Mouse (Mus musculus): ENCODE data around the gene Mgl2. TPM values are rescaled to one million over a fixed set of nuclear protein-coding genes. Genes with fewer than 3 reads are reported as not detected.

Gene Mgl2
- 0.38 and 0.55 TPM in 2 replicates for polyA plus RNA-seq (2015; fragmentation: Nextera tagmentation; extraction: Ambion mirVana)

- Histone ChIP-seq H3K36me3 (no peaks in the 10 kb centered on the region), H3K27ac (replicated peaks) (no peak within 1 kb of the TSS), H3K4me3 (replicated peaks) (no peak within 1 kb of the TSS), H3K9ac (replicated peaks) (no peak within 1 kb of the TSS), H3K4me2 (no peak within 1 kb of the TSS), H3K9me3 (replicated peaks) (no peaks in the 10 kb centered on the region), H3K27me3 (replicated peaks) (no peaks in the 10 kb centered on the region), H3K4me1 (no peaks in the 10 kb centered on the region)
- ATAC-seq (ENCODE audit: low FRiP score): no peak
- WGBS: 81% methylated on average over 9 of the region's 9 CpGs
These were observed at the start of gene Mgl2 for GRCm38 (mm10) chr11:70129926-70130379. TSS of gene Mgl2 (plus strand) at chr11:70130329.

DNA sequence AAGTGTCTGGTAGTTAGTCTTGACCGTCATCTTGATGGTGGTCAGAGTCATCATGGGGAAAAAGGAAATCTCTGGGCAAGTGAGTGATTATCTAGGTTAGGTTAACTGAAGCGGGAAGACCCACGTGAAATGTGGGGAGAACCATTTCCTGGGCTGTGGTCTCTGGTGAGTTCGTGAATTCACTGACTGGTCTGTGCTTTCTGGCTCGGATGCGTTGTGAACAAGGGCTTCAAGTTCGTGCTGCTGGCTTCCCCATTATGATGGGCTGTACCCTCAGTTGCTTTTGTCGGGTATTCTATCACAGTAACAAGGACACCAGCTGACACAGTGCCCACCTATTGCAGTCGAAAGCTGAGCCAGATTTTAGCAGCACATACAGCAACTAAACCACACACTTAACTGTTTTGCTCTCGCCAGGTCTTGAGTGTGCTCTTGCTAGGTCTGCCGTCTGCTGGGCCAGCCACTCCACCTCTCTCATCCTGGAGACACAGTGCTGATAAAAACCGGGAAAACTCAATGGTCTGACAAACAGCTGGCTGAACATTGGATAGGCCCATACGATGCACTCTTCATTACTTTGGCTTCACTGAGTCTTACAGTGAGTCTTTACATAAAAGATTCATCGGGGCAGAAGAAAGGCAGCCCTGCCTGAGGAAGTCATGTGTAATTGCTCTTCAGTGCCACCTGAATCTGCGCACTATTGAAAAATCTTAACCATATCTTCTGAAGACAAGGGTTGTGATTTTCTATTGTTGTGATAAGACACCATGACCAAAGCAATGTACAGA lies 49.1 kb upstream of the Mgl2 start:
- no peak for ATAC-seq (ENCODE audit: low FRiP score)
- no peaks in the 10 kb centered on the region for H3K36me3 ChIP-seq
- no peaks in the 10 kb centered on the region for H3K9me3 ChIP-seq (replicated peaks)
- no peak overlapping the region for H3K27ac ChIP-seq (replicated peaks)
- H3K9ac ChIP-seq (replicated peaks): no peak overlapping the region
- no peaks in the 10 kb centered on the region for H3K4me1 ChIP-seq
- 79% methylated on average over 15 of the region's 15 CpGs for WGBS
- no peak overlapping the region for H3K4me2 ChIP-seq
- H3K4me3 ChIP-seq (replicated peaks): no peak overlapping the region
- H3K27me3 ChIP-seq (replicated peaks): no peaks in the 10 kb centered on the region

GRCm38 (mm10) chr11:70084563-70084962 lies 45.6 kb upstream of the Mgl2 start:
- no peak for ATAC-seq (ENCODE audit: low FRiP score)
- Histone ChIP-seq H3K4me2 (no peak overlapping the region), H3K4me3 (replicated peaks) (no peak overlapping the region), H3K9ac (replicated peaks) (no peak overlapping the region), H3K9me3 (replicated peaks) (no peaks in the 10 kb centered on the region), H3K36me3 (no peaks in the 10 kb centered on the region), H3K4me1 (no peaks in the 10 kb centered on the region), H3K27ac (replicated peaks) (no peak overlapping the region), H3K27me3 (replicated peaks) (no peaks in the 10 kb centered on the region)
- WGBS: 87% methylated on average over 8 of the region's 8 CpGs

DNA sequence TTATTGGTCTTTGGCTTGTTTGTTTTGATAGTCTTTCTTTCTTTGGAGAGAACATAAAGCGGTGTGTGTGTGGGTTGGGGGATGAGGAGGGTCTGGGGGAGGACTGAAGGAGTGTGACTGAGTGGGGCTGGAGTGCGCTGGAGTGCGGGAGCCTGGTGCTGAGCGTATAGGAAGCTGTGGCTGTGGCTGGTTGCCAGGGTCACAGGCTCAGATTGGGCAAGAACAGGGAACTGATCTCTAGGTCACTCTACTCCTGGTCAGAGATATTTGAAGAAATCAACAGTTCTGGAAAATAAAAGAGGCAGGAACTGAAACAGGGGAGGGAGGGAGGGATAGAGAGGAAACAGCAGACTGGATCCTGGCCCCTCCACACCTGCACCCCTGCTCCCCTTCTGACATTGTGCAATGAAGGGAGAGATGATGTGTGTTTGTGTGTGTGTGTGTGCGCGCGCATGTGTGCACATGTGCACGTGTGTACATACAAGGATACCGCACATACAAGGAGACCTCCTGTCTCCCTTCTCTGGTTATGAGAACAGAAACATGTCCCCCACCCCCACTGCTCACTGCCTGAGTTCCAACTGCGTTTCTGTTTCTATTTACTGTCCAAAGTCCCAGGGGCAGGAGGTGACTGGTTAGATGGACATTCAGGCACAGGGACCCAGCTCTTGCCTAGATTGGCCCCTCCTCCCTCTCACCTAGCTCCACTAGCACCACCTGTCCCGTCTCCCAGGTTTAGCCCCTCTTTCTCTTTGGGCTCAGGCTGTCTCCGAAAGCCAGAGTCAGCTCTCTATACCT lies 37.9 kb upstream of the Mgl2 start, which contains the start of gene Asgr2:
TSS of gene Asgr2 (plus strand) at position 659 of the 798 bp plus-strand sequence.
- Histone ChIP-seq H3K9ac (replicated peaks) (no peak within 1 kb of the TSS), H3K9me3 (replicated peaks) (no peaks in the 10 kb centered on the region), H3K27ac (replicated peaks) (no peak within 1 kb of the TSS), H3K4me2 (no peak within 1 kb of the TSS), H3K4me1 (no peaks in the 10 kb centered on the region), H3K4me3 (replicated peaks) (no peak within 1 kb of the TSS), H3K27me3 (replicated peaks) (no peaks in the 10 kb centered on the region), H3K36me3 (no peaks in the 10 kb centered on the region)
- 80% methylated on average over 12 of the region's 12 CpGs for WGBS
- ATAC-seq (ENCODE audit: low FRiP score): no peak

GRCm38 (mm10) chr11:70097396-70097795 lies 32.7 kb upstream of the Mgl2 start:
- Histone ChIP-seq H3K4me3 (replicated peaks) (no peak overlapping the region), H3K27ac (replicated peaks) (no peak overlapping the region), H3K9ac (replicated peaks) (no peak overlapping the region), H3K4me1 (no peaks in the 10 kb centered on the region), H3K9me3 (replicated peaks) (no peaks in the 10 kb centered on the region), H3K4me2 (no peak overlapping the region), H3K36me3 (no peaks in the 10 kb centered on the region), H3K27me3 (replicated peaks) (no peaks in the 10 kb centered on the region)
- ATAC-seq (ENCODE audit: low FRiP score): no peak
- 61% methylated on average over 11 of the region's 11 CpGs for WGBS

DNA sequence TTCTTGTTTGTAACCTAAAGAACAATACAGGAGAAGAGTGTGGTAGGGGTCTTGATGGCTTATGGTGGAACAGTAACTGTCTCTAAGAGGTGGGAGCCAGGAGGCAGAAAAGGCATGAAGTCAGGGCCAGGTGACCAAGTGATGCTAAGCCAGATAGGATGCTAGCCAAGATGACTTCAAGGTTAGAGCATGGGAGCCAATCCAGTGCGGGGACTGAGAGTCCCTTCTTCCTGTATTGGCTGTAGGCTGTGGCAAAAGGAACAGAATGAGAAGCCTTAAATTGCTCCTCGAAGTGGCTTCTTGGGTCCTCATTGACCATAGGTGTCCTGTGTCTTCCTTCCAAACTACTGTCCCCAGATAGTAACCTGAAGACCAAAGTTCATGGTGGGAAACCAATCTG lies 31.0 kb upstream of the Mgl2 start:
- H3K36me3 ChIP-seq: no peaks in the 10 kb centered on the region
- 82% methylated on average over 2 of the region's 2 CpGs for WGBS
- H3K4me2 ChIP-seq: no peak overlapping the region
- H3K4me1 ChIP-seq: no peaks in the 10 kb centered on the region
- H3K27ac ChIP-seq (replicated peaks): no peak overlapping the region
- H3K27me3 ChIP-seq (replicated peaks): no peaks in the 10 kb centered on the region
- no peaks in the 10 kb centered on the region for H3K9me3 ChIP-seq (replicated peaks)
- no peak for ATAC-seq (ENCODE audit: low FRiP score)
- no peak overlapping the region for H3K9ac ChIP-seq (replicated peaks)
- H3K4me3 ChIP-seq (replicated peaks): no peak overlapping the region

DNA sequence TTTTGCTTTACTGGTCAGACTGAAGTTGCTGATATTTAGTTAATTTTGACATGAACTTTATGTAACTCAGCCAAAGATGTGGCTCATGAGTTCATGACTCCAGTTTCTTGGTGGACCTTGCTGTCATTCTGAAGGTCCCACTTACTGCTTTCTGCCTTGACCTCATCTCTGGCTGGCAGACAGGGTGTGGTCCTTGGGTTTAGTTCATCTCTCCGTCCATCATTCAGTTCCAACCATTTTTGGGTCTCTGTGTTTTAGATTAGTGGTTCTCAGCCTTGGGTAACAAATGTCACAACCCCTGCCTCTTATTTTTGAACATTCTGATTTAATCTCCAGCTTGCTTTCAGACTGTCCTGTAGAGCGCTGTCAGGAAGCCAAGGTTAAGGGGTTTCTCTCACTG lies 30.3 kb upstream of the Mgl2 start:
- Histone ChIP-seq H3K9me3 (replicated peaks) (no peaks in the 10 kb centered on the region), H3K4me1 (no peaks in the 10 kb centered on the region), H3K36me3 (no peaks in the 10 kb centered on the region), H3K27ac (replicated peaks) (no peak overlapping the region), H3K4me3 (replicated peaks) (no peak overlapping the region), H3K27me3 (replicated peaks) (no peaks in the 10 kb centered on the region), H3K4me2 (no peak overlapping the region), H3K9ac (replicated peaks) (no peak overlapping the region)
- 92% methylated on average over 2 of the region's 2 CpGs for WGBS
- no peak for ATAC-seq (ENCODE audit: low FRiP score)

- Histone ChIP-seq H3K27me3 (replicated peaks) (no peaks in the 10 kb centered on the region), H3K4me2 (no peak overlapping the region), H3K27ac (replicated peaks) (no peak overlapping the region), H3K4me3 (replicated peaks) (no peak overlapping the region), H3K36me3 (no peaks in the 10 kb centered on the region), H3K4me1 (no peaks in the 10 kb centered on the region), H3K9ac (replicated peaks) (no peak overlapping the region), H3K9me3 (replicated peaks) (no peaks in the 10 kb centered on the region)
- WGBS: 87% methylated on average over 14 of the region's 14 CpGs
- no peak for ATAC-seq (ENCODE audit: low FRiP score)
These were observed 26.3 kb upstream of the Mgl2 start for GRCm38 (mm10) chr11:70103701-70104315.

DNA sequence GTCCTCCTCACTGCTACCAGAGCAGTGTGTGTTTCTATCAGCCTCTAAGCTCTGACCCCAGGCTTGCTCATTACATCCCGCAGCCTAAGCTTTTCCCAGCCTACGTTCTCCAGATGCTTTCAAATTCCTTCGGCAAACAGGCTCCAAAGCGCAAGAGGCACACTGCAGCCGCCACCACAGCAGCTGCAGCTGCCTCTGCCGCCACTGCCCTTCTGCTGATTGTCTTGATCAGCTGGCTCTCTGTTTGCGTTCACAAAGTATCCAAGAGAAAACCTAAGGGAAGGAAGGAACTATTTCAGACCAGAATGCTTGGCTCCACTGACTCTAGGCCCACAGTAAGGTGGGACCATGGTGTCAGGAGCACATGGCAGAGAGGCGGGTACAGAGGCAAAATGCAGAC lies 23.0 kb upstream of the Mgl2 start:
- H3K27ac ChIP-seq (replicated peaks): no peak overlapping the region
- H3K4me3 ChIP-seq (replicated peaks): no peak overlapping the region
- H3K4me2 ChIP-seq: no peak overlapping the region
- H3K36me3 ChIP-seq: no peaks in the 10 kb centered on the region
- ATAC-seq (ENCODE audit: low FRiP score): no peak
- 79% methylated on average over 8 of the region's 8 CpGs for WGBS
- H3K4me1 ChIP-seq: no peaks in the 10 kb centered on the region
- H3K27me3 ChIP-seq (replicated peaks): no peaks in the 10 kb centered on the region
- no peak overlapping the region for H3K9ac ChIP-seq (replicated peaks)
- no peaks in the 10 kb centered on the region for H3K9me3 ChIP-seq (replicated peaks)

- H3K36me3 ChIP-seq: no peaks in the 10 kb centered on the region
- H3K9ac ChIP-seq (replicated peaks): no peak overlapping the region
- H3K4me3 ChIP-seq (replicated peaks): no peak overlapping the region
- H3K27ac ChIP-seq (replicated peaks): no peak overlapping the region
- no peak overlapping the region for H3K4me2 ChIP-seq
- no peak for ATAC-seq (ENCODE audit: low FRiP score)
- 70% methylated on average over 3 of the region's 3 CpGs for WGBS
- no peaks in the 10 kb centered on the region for H3K4me1 ChIP-seq
- no peaks in the 10 kb centered on the region for H3K9me3 ChIP-seq (replicated peaks)
- H3K27me3 ChIP-seq (replicated peaks): no peaks in the 10 kb centered on the region
These were observed 20.0 kb upstream of the Mgl2 start for GRCm38 (mm10) chr11:70110146-70110545.

GRCm38 (mm10) chr11:70114562-70114961 lies 15.6 kb upstream of the Mgl2 start:
- no peaks in the 10 kb centered on the region for H3K9me3 ChIP-seq (replicated peaks)
- no peak for ATAC-seq (ENCODE audit: low FRiP score)
- no peak overlapping the region for H3K9ac ChIP-seq (replicated peaks)
- no peak overlapping the region for H3K4me2 ChIP-seq
- H3K27me3 ChIP-seq (replicated peaks): no peaks in the 10 kb centered on the region
- no peaks in the 10 kb centered on the region for H3K4me1 ChIP-seq
- no peaks in the 10 kb centered on the region for H3K36me3 ChIP-seq
- no peak overlapping the region for H3K27ac ChIP-seq (replicated peaks)
- 66% methylated on average over 4 of the region's 4 CpGs for WGBS
- no peak overlapping the region for H3K4me3 ChIP-seq (replicated peaks)

Data from neural tube, embryonic 15.5 days (tissue).